8 mouse cellular contexts compared by ENCODE assay signal in genomic region chr6:82723321-82723720, GRCm38 (mm10). TPM values are rescaled to one million over a fixed set of nuclear protein-coding genes. Genes with fewer than 3 reads are reported as not detected.
A peak's percentile ranks its signal among the peaks of the same experiment; 100 is the strongest.
DNase-seq lines count a peak whose midpoint lies in the region; ATAC-seq lines count a peak whose summit lies in the region.
"Had no signal": no experiment of that assay in that cellular context is flagged by ENCODE, and none has a peak within 500 bp of the region (broad histone marks: within the 10 kb centered on the region; RNA-seq: fewer than 3 reads in every experiment).

No protein-coding gene starts in this region.

- H3K4me1 ChIP-seq in midbrain, embryonic 10.5 days: peaks cover 15% of the 10 kb centered on the region
- 0 out of 2 replicates have a peak, but pooled peaks cover 4% of the 10 kb centered on the region for H3K4me1 ChIP-seq in midbrain, embryonic 16.5 days (ENCODE audit: control insufficient read depth, insufficient read depth, low read length)
- peaks cover 12% of the 10 kb centered on the region for H3K4me1 ChIP-seq in embryonic facial prominence, embryonic 14.5 days (ENCODE audit: control insufficient read depth, insufficient read depth, low read length)
- H3K4me1 ChIP-seq in lung, embryonic 15.5 days: peaks cover 14% of the 10 kb centered on the region

- peaks cover 46% of the 10 kb centered on the region for H3K36me3 ChIP-seq in midbrain, embryonic 10.5 days
- H3K36me3 ChIP-seq in midbrain, embryonic 16.5 days (ENCODE audit: control insufficient read depth, insufficient read depth, low read length): no peaks in the 10 kb centered on the region
- H3K36me3 ChIP-seq in embryonic facial prominence, embryonic 14.5 days (ENCODE audit: control insufficient read depth, insufficient read depth, low read length): peaks cover 28% of the 10 kb centered on the region
- peaks cover 17% of the 10 kb centered on the region for H3K36me3 ChIP-seq in lung, embryonic 15.5 days

- H3K27me3 ChIP-seq in midbrain, embryonic 10.5 days (ENCODE audit: low read depth, poor library complexity, severe bottlenecking): no peaks in the 10 kb centered on the region
- no peaks in the 10 kb centered on the region for H3K27me3 ChIP-seq in midbrain, embryonic 16.5 days (ENCODE audit: control insufficient read depth, insufficient read depth, low read depth, low read length)
- no peaks in the 10 kb centered on the region for H3K27me3 ChIP-seq in embryonic facial prominence, embryonic 14.5 days (replicated peaks; ENCODE audit: control insufficient read depth, insufficient read depth, low read length)
- H3K27me3 ChIP-seq in lung, embryonic 15.5 days: no peaks in the 10 kb centered on the region

- H3K9ac ChIP-seq in midbrain, embryonic 16.5 days (ENCODE audit: low read depth, low read length): no peak overlapping the region
- H3K9ac ChIP-seq in embryonic facial prominence, embryonic 14.5 days (ENCODE audit: low read depth, low read length): peak overlapping the region; percentile 32; the same call in 1 of the 2 replicates
- H3K9ac ChIP-seq in lung, embryonic 15.5 days: no peak overlapping the region

- WGBS in midbrain, embryonic 10.5 days: 47% methylated on average over 5 of the region's 5 CpGs
- WGBS in midbrain, embryonic 16.5 days: 42% methylated on average over 5 of the region's 5 CpGs
- WGBS in embryonic facial prominence, embryonic 14.5 days: 28% methylated on average over 5 of the region's 5 CpGs
- 22% methylated on average over 5 of the region's 5 CpGs for WGBS in lung, embryonic 15.5 days

- H3K9me3 ChIP-seq in midbrain, embryonic 10.5 days (replicated peaks): no peaks in the 10 kb centered on the region
- H3K9me3 ChIP-seq in midbrain, embryonic 16.5 days (replicated peaks; ENCODE audit: control insufficient read depth, low read length, poor library complexity, severe bottlenecking): no peaks in the 10 kb centered on the region
- H3K9me3 ChIP-seq in embryonic facial prominence, embryonic 14.5 days (ENCODE audit: control insufficient read depth, low read length): no peaks in the 10 kb centered on the region
- H3K9me3 ChIP-seq in lung, embryonic 15.5 days: no peaks in the 10 kb centered on the region

- peak overlapping the region; percentile 76 for H3K27ac ChIP-seq in midbrain, embryonic 10.5 days (replicated peaks)
- no peak overlapping the region for H3K27ac ChIP-seq in midbrain, embryonic 16.5 days (ENCODE audit: low read length)
- H3K27ac ChIP-seq in embryonic facial prominence, embryonic 14.5 days (replicated peaks; ENCODE audit: low read depth, low read length): peak overlapping the region; percentile 63
- peak overlapping the region; percentile 81 for H3K27ac ChIP-seq in lung, embryonic 15.5 days

- H3K4me3 ChIP-seq in midbrain, embryonic 10.5 days: no peak overlapping the region
- no peak overlapping the region for H3K4me3 ChIP-seq in midbrain, embryonic 16.5 days (ENCODE audit: low read depth, low read length)
- no peak overlapping the region for H3K4me3 ChIP-seq in embryonic facial prominence, embryonic 14.5 days (ENCODE audit: low read depth, low read length)
- no peak overlapping the region for H3K4me3 ChIP-seq in lung, embryonic 15.5 days

- ATAC-seq in midbrain, embryonic 16.5 days: no peak
- ATAC-seq in embryonic facial prominence, embryonic 14.5 days (ENCODE audit: low read depth): peak; percentile 74
- ATAC-seq in lung, embryonic 15.5 days (ENCODE audit: borderline replicate concordance, extremely low read depth, low FRiP score, low TSS enrichment): peak; percentile 85

- H3K4me2 ChIP-seq in midbrain, embryonic 16.5 days (ENCODE audit: low read length): no peak overlapping the region
- H3K4me2 ChIP-seq in embryonic facial prominence, embryonic 14.5 days (ENCODE audit: low read depth, low read length): no peak overlapping the region
- H3K4me2 ChIP-seq in lung, embryonic 15.5 days: no peak overlapping the region

- peak; percentile 53 for DNase-seq in midbrain, embryonic 10.5 days (ENCODE audit: low spot score)
- DNase-seq in embryonic facial prominence, embryonic 14.5 days (ENCODE audit: low spot score): peak; percentile 87
- no peak for DNase-seq in adrenal gland, postnatal 10 days
- DNase-seq in gastrocnemius, postnatal 36 days: no peak
- DNase-seq in layer of hippocampus, adult 9-11 months: no peak
- DNase-seq: thymus, adult 2 months had no signal

- intact Hi-C loops in gastrocnemius, postnatal 36 days (cut with DNase I): no loop called here

RNA-seq across cellular contexts. Expression of gene Pole4, which starts 18.2 kb away (rescaled TPM):
- 93.1 and 96.4 TPM in 2 replicates for polyA plus RNA-seq in midbrain, embryonic 10.5 days (2016; fragmentation: Nextera tagmentation; extraction: Ambion mirVana)
- 115 and 133 TPM in 2 replicates for polyA plus RNA-seq in midbrain, embryonic 16.5 days (2015; fragmentation: Nextera tagmentation; extraction: Ambion mirVana)
- polyA plus RNA-seq in embryonic facial prominence, embryonic 14.5 days (2014; fragmentation: Nextera tagmentation; extraction: Ambion mirVana): 94.7 and 96.9 TPM in 2 replicates
- polyA plus RNA-seq in lung, embryonic 15.5 days (2015; fragmentation: Nextera tagmentation; extraction: Ambion mirVana): 110 and 113 TPM in 2 replicates
- total RNA-seq in adrenal gland, postnatal 10 days (2021): 10 to 100 TPM; 37.9 to 41.8 TPM
- 10 to 100 TPM; 14.0 to 16.5 TPM for total RNA-seq in gastrocnemius, postnatal 36 days (2021)

RNA-seq across cellular contexts. Expression of gene Hk2, which starts 50.9 kb away (rescaled TPM):
- polyA plus RNA-seq in midbrain, embryonic 10.5 days (2016; fragmentation: Nextera tagmentation; extraction: Ambion mirVana): 26.4 and 31.4 TPM in 2 replicates
- 1.3 and 1.7 TPM in 2 replicates for polyA plus RNA-seq in midbrain, embryonic 16.5 days (2015; fragmentation: Nextera tagmentation; extraction: Ambion mirVana)
- 16.7 and 17.7 TPM in 2 replicates for polyA plus RNA-seq in embryonic facial prominence, embryonic 14.5 days (2014; fragmentation: Nextera tagmentation; extraction: Ambion mirVana)
- 19.9 and 21.2 TPM in 2 replicates for polyA plus RNA-seq in lung, embryonic 15.5 days (2015; fragmentation: Nextera tagmentation; extraction: Ambion mirVana)
- 100 to 1,000 TPM in 1 of 2 experiments, 10 to 100 TPM in 1; 55.7 to 119 TPM for total RNA-seq in adrenal gland, postnatal 10 days (2021)
- total RNA-seq in gastrocnemius, postnatal 36 days (2021): 100 to 1,000 TPM; 208 to 209 TPM

Comparison
In these comparisons a context has a peak if more than half of its experiments do, and no peak if none do; other contexts are left out.
1. DNase-seq: peak in midbrain, embryonic 10.5 days (single experiment) and embryonic facial prominence, embryonic 14.5 days (single experiment); none in adrenal gland, postnatal 10 days (single experiment), gastrocnemius, postnatal 36 days (0 of 2) and layer of hippocampus, adult 9-11 months (single experiment).